Mouse (Mus musculus): ENCODE measurements around the gene Swi5. TPM values are rescaled to one million over a fixed set of nuclear protein-coding genes. Genes with fewer than 3 reads are reported as not detected.

Swi5 gene
- polyA plus RNA-seq, 1 experiment from 2014 or later: 140 TPM

GRCm38 (mm10) chr2:32242986-32243385 is 44.9 kb downstream of the Swi5 start:
- Histone ChIP-seq H3K4me2 (ENCODE audit: low read depth, low read length) (no peak overlapping the region), H3K4me3 (ENCODE audit: low read depth, low read length) (no peak overlapping the region), H3K9me3 (ENCODE audit: control insufficient read depth, low read length) (no peaks in the 10 kb centered on the region), H3K27ac (ENCODE audit: low read depth, low read length) (no peak overlapping the region), H3K9ac (replicated peaks; ENCODE audit: low read depth, low read length) (no peak overlapping the region), H3K4me1 (ENCODE audit: control insufficient read depth, insufficient read depth, low read length) (0 out of 2 replicates have a peak, but pooled peaks cover under 1% of the 10 kb centered on the region), H3K27me3 (ENCODE audit: control insufficient read depth, insufficient read depth, low read length) (no peaks in the 10 kb centered on the region), H3K36me3 (ENCODE audit: control insufficient read depth, insufficient read depth, low read length) (peaks cover 24% of the 10 kb centered on the region)
- WGBS: 90% methylated on average over 4 of the region's 4 CpGs
- no peak for ATAC-seq (ENCODE audit: low read depth)

- Histone ChIP-seq H3K4me1 (ENCODE audit: control insufficient read depth, insufficient read depth, low read length) (peaks cover 7% of the 10 kb centered on the region; the same call in 1 of the 2 replicates), H3K4me2 (ENCODE audit: low read depth, low read length) (no peak overlapping the region), H3K36me3 (ENCODE audit: control insufficient read depth, insufficient read depth, low read length) (peaks cover 11% of the 10 kb centered on the region), H3K27me3 (ENCODE audit: control insufficient read depth, insufficient read depth, low read length) (no peaks in the 10 kb centered on the region), H3K27ac (ENCODE audit: low read depth, low read length) (no peak overlapping the region), H3K9me3 (ENCODE audit: control insufficient read depth, low read length) (no peaks in the 10 kb centered on the region), H3K4me3 (ENCODE audit: low read depth, low read length) (no peak overlapping the region), H3K9ac (replicated peaks; ENCODE audit: low read depth, low read length) (no peak overlapping the region)
- no peak for ATAC-seq (ENCODE audit: low read depth)
- 77% methylated on average over 5 of the region's 5 CpGs for WGBS
Measured at GRCm38 (mm10) chr2:32240591-32240990, 47.3 kb downstream of the Swi5 start.

GRCm38 (mm10) chr2:32238708-32239435 is 49.0 kb downstream of the Swi5 start:
- WGBS: 92% methylated on average over 9 of the region's 9 CpGs
- ATAC-seq (ENCODE audit: low read depth): no peak

GRCm38 (mm10) chr2:32237571-32237970 is 50.3 kb downstream of the Swi5 start:
- Histone ChIP-seq H3K4me1 (ENCODE audit: control insufficient read depth, insufficient read depth, low read length) (peaks cover 20% of the 10 kb centered on the region), H3K27me3 (ENCODE audit: control insufficient read depth, insufficient read depth, low read length) (no peaks in the 10 kb centered on the region), H3K9ac (replicated peaks; ENCODE audit: low read depth, low read length) (no peak overlapping the region; the same call in 1 of the 2 replicates), H3K4me2 (ENCODE audit: low read depth, low read length) (peak overlapping the region; percentile 90), H3K27ac (ENCODE audit: low read depth, low read length) (no peak overlapping the region), H3K4me3 (ENCODE audit: low read depth, low read length) (peak overlapping the region; percentile 47), H3K36me3 (ENCODE audit: control insufficient read depth, insufficient read depth, low read length) (peaks cover 15% of the 10 kb centered on the region), H3K9me3 (ENCODE audit: control insufficient read depth, low read length) (no peaks in the 10 kb centered on the region)
- 44% methylated on average over 4 of the region's 4 CpGs for WGBS
- ATAC-seq (ENCODE audit: low read depth): no peak

More at GRCm38 (mm10) chr2:32238708-32239435, 49.0 kb downstream of the Swi5 start:
- Histone ChIP-seq H3K36me3 (ENCODE audit: control insufficient read depth, insufficient read depth, low read length) (peaks cover 4% of the 10 kb centered on the region; the same call in 1 of the 2 replicates), H3K4me3 (ENCODE audit: low read depth, low read length) (no peak overlapping the region), H3K4me2 (ENCODE audit: low read depth, low read length) (no peak overlapping the region), H3K27ac (ENCODE audit: low read depth, low read length) (no peak overlapping the region), H3K9me3 (ENCODE audit: control insufficient read depth, low read length) (no peaks in the 10 kb centered on the region), H3K27me3 (ENCODE audit: control insufficient read depth, insufficient read depth, low read length) (no peaks in the 10 kb centered on the region), H3K4me1 (ENCODE audit: control insufficient read depth, insufficient read depth, low read length) (peaks cover 20% of the 10 kb centered on the region), H3K9ac (replicated peaks; ENCODE audit: low read depth, low read length) (no peak overlapping the region)

- no peaks in the 10 kb centered on the region for H3K9me3 ChIP-seq (ENCODE audit: control insufficient read depth, low read length)
- H3K27me3 ChIP-seq (ENCODE audit: control insufficient read depth, insufficient read depth, low read length): no peaks in the 10 kb centered on the region
- ATAC-seq (ENCODE audit: low read depth): peak; percentile 38
- H3K9ac ChIP-seq (replicated peaks; ENCODE audit: low read depth, low read length): peak overlapping the region; percentile 39
- under 1% methylated on average over 20 of the region's 20 CpGs for WGBS
- H3K27ac ChIP-seq (ENCODE audit: low read depth, low read length): peak overlapping the region; percentile 40; the same call in 1 of the 2 replicates
- H3K4me3 ChIP-seq (ENCODE audit: low read depth, low read length): peak overlapping the region; percentile 47
- H3K4me1 ChIP-seq (ENCODE audit: control insufficient read depth, insufficient read depth, low read length): peaks cover 20% of the 10 kb centered on the region
- peaks cover 20% of the 10 kb centered on the region for H3K36me3 ChIP-seq (ENCODE audit: control insufficient read depth, insufficient read depth, low read length)
- peak overlapping the region; percentile 90 for H3K4me2 ChIP-seq (ENCODE audit: low read depth, low read length)
Measured at GRCm38 (mm10) chr2:32236760-32237487, 51.0 kb downstream of the Swi5 start.

GRCm38 (mm10) chr2:32235886-32236759 is 51.8 kb downstream of the Swi5 start, which contains the start of gene Pomt1:
Pomt1 (plus strand) TSS chr2:32236590.
- Histone ChIP-seq H3K9ac (replicated peaks; ENCODE audit: low read depth, low read length) (peak within 1 kb of the TSS; percentile 52), H3K4me2 (ENCODE audit: low read depth, low read length) (peak within 1 kb of the TSS; percentile 90), H3K36me3 (ENCODE audit: control insufficient read depth, insufficient read depth, low read length) (peaks cover 28% of the 10 kb centered on the region), H3K4me3 (ENCODE audit: low read depth, low read length) (peak within 1 kb of the TSS; percentile 47), H3K27me3 (ENCODE audit: control insufficient read depth, insufficient read depth, low read length) (no peaks in the 10 kb centered on the region), H3K9me3 (ENCODE audit: control insufficient read depth, low read length) (no peaks in the 10 kb centered on the region), H3K4me1 (ENCODE audit: control insufficient read depth, insufficient read depth, low read length) (peaks cover 20% of the 10 kb centered on the region), H3K27ac (ENCODE audit: low read depth, low read length) (peak within 1 kb of the TSS; percentile 73)
- peak; percentile 92 for ATAC-seq (ENCODE audit: low read depth)
- WGBS: under 1% methylated on average over 54 of the region's 54 CpGs

GRCm38 (mm10) chr2:32235433-32235832 is 52.4 kb downstream of the Swi5 start:
- WGBS: 35% methylated on average over 7 of the region's 7 CpGs

More at GRCm38 (mm10) chr2:32235433-32235832, 52.4 kb downstream of the Swi5 start:
- Histone ChIP-seq H3K27me3 (ENCODE audit: control insufficient read depth, insufficient read depth, low read length) (no peaks in the 10 kb centered on the region), H3K9me3 (ENCODE audit: control insufficient read depth, low read length) (no peaks in the 10 kb centered on the region), H3K4me3 (ENCODE audit: low read depth, low read length) (peak overlapping the region; percentile 47), H3K27ac (ENCODE audit: low read depth, low read length) (peak overlapping the region; percentile 73; the same call in 1 of the 2 replicates), H3K4me2 (ENCODE audit: low read depth, low read length) (peak overlapping the region; percentile 90), H3K36me3 (ENCODE audit: control insufficient read depth, insufficient read depth, low read length) (peaks cover 35% of the 10 kb centered on the region), H3K4me1 (ENCODE audit: control insufficient read depth, insufficient read depth, low read length) (peaks cover 20% of the 10 kb centered on the region), H3K9ac (replicated peaks; ENCODE audit: low read depth, low read length) (peak overlapping the region; percentile 52; the same call in 1 of the 2 replicates)
- no peak for ATAC-seq (ENCODE audit: low read depth)

Measured in neural tube, embryonic 14.5 days (tissue).